Mouse (Mus musculus) liver, embryonic 13.5 days (tissue): ENCODE results near the gene Slamf8. TPM values are rescaled to one million over a fixed set of nuclear protein-coding genes. Genes with fewer than 3 reads are reported as not detected.

Source experiments
- ATAC-seq: fragments of 200-750 bp; cut with Nextera tagmentation; 2 replicates; pipeline ENCODE4 v1.8.0; 2017; ENCODE audit warnings: low read depth, mild to moderate bottlenecking, moderate number of reproducible peaks, moderate library complexity
- DNase-seq: peaks from one replicate; pipeline ENCODE4 v3.0.0; 2022
- H3K27ac ChIP-seq: fragments of 300-500 bp; sonication (generic); 2 replicates; pipeline ENCODE4 v1.5.1; 2015; ENCODE audit warnings: moderate library complexity, mild to moderate bottlenecking, inconsistent platforms
- H3K27me3 ChIP-seq: fragments of 300-500 bp; sonication (generic); 2 replicates; pipeline ENCODE4 v1.6.1; 2015; ENCODE audit warnings: mild to moderate bottlenecking, inconsistent platforms
- H3K36me3 ChIP-seq: fragments of 300-500 bp; sonication (generic); 2 replicates; pipeline ENCODE4 v1.6.1; 2015; ENCODE audit warnings: mild to moderate bottlenecking, inconsistent platforms
- H3K4me1 ChIP-seq: fragments of 300-500 bp; sonication (generic); replicated peaks from 2 replicates; pipeline ENCODE4 v1.6.1; 2015; ENCODE audit warnings: inconsistent platforms
- H3K4me2 ChIP-seq: fragments of 300-500 bp; sonication (generic); 2 replicates; pipeline ENCODE4 v1.6.1; 2015; ENCODE audit warnings: inconsistent platforms, mild to moderate bottlenecking, moderate library complexity
- H3K4me3 ChIP-seq: fragments of 300-500 bp; sonication (generic); replicated peaks from 2 replicates; pipeline ENCODE4 v1.5.1; 2015; ENCODE audit warnings: mild to moderate bottlenecking, inconsistent platforms
- H3K9ac ChIP-seq: fragments of 300-500 bp; sonication (generic); 2 replicates; pipeline ENCODE4 v1.6.1; 2015; ENCODE audit warnings: mild to moderate bottlenecking, inconsistent platforms
- H3K9me3 ChIP-seq: fragments of 300-500 bp; sonication (generic); replicated peaks from 2 replicates; pipeline ENCODE4 v1.6.1; 2016; ENCODE audit warnings: inconsistent platforms
- WGBS: fragments of 180-500 bp; shearing (Covaris S2); methylation state at CpG from one replicate; pipeline ENCODE4 v1.1.7; 2015; ENCODE audit not compliant: insufficient replicate concordance; 5-methylcytosine and 5-hydroxymethylcytosine counted together
- polyA plus RNA-seq: library from polyadenylated mRNA; unstranded; fragments of >200 nt; fragmentation: Nextera tagmentation; extraction: Ambion mirVana; gene quantifications from 2 replicates; pipeline ENCODE4 v1.2.1, GENCODE M21; 2015

The Slamf8 gene
- polyA plus RNA-seq, result 0.10 and 0.12 TPM in 2 replicates

DNA sequence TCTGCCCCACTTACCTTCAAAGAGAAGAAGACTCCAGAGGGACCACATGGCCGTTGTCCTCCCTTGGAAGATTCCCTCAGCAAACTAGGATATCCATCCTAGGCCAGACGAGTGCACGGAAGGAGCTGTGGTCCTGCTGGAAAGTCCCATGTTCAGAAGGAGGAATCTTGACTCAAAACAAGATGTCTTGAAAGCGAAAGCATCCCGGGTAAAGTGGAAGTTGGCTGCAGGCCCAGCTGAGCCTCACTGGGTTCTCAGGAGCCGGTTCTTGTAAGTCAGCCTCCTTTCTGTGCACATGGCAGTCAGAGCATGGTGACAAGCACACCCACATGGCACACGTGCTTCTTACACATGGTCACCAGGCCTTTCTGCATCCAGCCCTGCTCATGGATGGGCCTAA is at the start of gene Slamf8:
Gene Slamf8 (minus strand): TSS at position 184 of the 400 bp plus-strand sequence.
- Histone ChIP-seq H3K9me3 (no peaks in the 10 kb centered on the region), H3K9ac (no peak within 1 kb of the TSS), H3K27me3 (peaks cover 11% of the 10 kb centered on the region), H3K4me2 (no peak within 1 kb of the TSS), H3K4me3 (no peak within 1 kb of the TSS), H3K27ac (no peak within 1 kb of the TSS), H3K36me3 (no peaks in the 10 kb centered on the region), H3K4me1 (0 out of 2 replicates have a peak, but pooled peaks cover 4% of the 10 kb centered on the region)
- no peak for ATAC-seq
- no peak for DNase-seq
- 59% methylated on average over 7 of the region's 7 CpGs for WGBS

DNA sequence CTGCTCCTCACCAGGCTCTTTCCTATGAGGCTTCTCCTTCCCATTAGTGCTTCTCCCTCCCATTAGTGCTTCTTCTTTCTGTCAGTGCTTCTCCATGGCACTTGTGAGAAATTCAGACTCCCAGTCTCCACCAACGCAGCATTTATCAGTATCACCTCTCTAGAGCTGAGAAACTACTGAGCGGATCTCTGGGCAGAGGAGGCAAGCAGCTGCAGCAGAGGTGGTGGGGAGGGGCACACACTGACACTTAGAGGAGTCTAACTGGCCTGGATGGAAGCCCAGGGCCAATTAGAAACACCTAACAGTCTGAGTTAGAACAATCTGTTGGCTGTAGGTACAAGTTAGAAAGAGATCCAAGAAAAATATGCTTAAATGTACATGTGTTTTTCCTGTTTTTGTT is 48.4 kb upstream of the Slamf8 start:
- no peaks in the 10 kb centered on the region for H3K27me3 ChIP-seq
- no peak overlapping the region for H3K4me3 ChIP-seq
- no peak overlapping the region for H3K9ac ChIP-seq
- no peak overlapping the region for H3K27ac ChIP-seq
- H3K36me3 ChIP-seq, result no peaks in the 10 kb centered on the region
- no peak for ATAC-seq
- no peaks in the 10 kb centered on the region for H3K4me1 ChIP-seq
- no peaks in the 10 kb centered on the region for H3K9me3 ChIP-seq
- no peak for DNase-seq
- 38% methylated on average over 2 of the region's 2 CpGs for WGBS
- H3K4me2 ChIP-seq, result no peak overlapping the region

DNA sequence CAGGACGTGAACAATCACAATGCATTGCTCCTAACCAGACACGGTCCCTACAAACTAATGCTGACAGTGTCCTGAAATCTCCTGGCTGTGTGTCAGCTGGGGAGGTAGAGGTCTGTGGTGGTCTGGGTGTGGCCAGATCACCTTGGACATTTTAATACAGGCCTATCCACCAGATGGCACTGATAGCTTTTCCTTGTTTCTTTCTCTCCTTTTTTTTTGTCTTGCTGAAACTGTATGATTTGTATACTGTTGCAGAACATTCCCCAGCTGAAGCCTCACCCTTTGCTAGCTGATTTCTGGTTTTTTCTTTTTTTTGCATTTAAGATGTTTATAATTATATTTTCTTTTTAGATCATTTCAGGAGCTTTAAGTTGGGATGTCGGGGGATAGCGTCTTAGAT is 47.4 kb upstream of the Slamf8 start:
- Histone ChIP-seq H3K36me3 (no peaks in the 10 kb centered on the region), H3K4me3 (no peak overlapping the region), H3K27me3 (no peaks in the 10 kb centered on the region), H3K27ac (no peak overlapping the region), H3K9ac (no peak overlapping the region), H3K9me3 (no peaks in the 10 kb centered on the region), H3K4me1 (peaks cover 6% of the 10 kb centered on the region; the same call in 1 of the 2 replicates), H3K4me2 (no peak overlapping the region)
- DNase-seq (no peak), ATAC-seq (no peak)
- 54% methylated on average over 4 of the region's 4 CpGs for WGBS

DNA sequence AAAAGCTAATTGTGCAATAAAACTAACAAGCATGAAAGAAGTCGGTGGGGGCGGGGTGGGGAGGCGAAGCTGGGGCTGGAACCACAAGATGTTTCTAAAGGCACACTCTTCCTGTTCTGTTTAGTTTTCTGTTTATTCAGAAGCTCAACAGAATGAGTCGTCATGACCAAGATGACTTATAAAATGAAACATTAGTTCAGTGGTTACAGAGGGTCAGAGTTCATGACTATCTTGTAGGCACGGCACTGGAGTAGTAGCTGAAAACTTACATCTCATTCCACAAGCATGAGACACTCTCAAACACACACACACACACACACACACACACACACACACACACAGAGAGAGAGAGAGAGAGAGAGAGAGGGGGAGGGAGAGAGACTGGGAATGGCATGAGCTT is 45.9 kb upstream of the Slamf8 start:
- Histone ChIP-seq H3K27ac (no peak overlapping the region), H3K9me3 (no peaks in the 10 kb centered on the region), H3K9ac (no peak overlapping the region), H3K27me3 (no peaks in the 10 kb centered on the region), H3K36me3 (no peaks in the 10 kb centered on the region), H3K4me1 (peaks cover 13% of the 10 kb centered on the region), H3K4me3 (no peak overlapping the region), H3K4me2 (no peak overlapping the region)
- no peak for DNase-seq
- ATAC-seq, result no peak
- 53% methylated on average over 5 of the region's 5 CpGs for WGBS

DNA sequence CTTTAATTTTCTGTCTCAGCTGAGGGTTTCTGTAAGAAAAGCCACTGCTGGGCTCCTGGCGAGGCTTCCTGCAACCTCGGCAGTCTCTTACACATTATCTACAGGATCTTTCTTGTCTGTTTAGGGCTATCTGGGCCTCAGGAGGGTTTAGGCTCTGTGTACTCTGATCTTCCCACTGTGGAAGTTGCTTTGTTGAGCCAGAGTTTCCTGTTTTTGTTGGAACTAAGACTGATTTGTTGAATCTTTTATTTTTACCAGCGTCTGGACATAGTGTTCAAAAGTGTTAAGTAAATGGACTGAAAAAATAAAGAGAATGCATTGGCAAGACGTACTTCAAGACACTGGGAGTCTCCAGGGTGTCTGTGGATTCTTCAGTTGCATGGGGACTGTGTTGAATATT is 44.9 kb upstream of the Slamf8 start:
- Histone ChIP-seq H3K9me3 (no peaks in the 10 kb centered on the region), H3K27ac (no peak overlapping the region), H3K4me3 (no peak overlapping the region), H3K27me3 (no peaks in the 10 kb centered on the region), H3K4me2 (no peak overlapping the region), H3K9ac (no peak overlapping the region), H3K4me1 (peaks cover 13% of the 10 kb centered on the region), H3K36me3 (no peaks in the 10 kb centered on the region)
- 32% methylated on average over 4 of the region's 4 CpGs for WGBS
- ATAC-seq (no peak), DNase-seq (no peak)

DNA sequence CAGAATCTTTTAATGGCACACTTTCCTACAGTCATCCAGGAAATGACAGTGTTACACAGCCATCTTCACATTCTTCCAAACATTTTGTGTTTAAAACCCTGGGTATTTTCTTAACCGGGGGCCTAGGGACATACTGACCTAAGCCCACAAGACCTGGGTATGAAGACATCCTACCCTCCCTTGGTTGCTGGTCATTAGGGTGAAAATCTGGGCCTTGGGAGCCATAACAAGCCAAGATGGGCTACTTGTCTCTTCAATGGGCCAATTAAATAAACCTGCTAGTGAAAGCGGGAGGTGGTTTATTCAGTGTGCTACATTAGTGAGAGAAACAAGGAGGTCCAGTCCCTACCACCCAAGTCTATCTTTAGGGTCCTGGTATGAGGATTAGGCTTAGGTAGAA is 43.8 kb upstream of the Slamf8 start:
- no peaks in the 10 kb centered on the region for H3K36me3 ChIP-seq
- DNase-seq, result no peak
- H3K4me3 ChIP-seq, result no peak overlapping the region
- H3K27me3 ChIP-seq, result no peaks in the 10 kb centered on the region
- no peak overlapping the region for H3K9ac ChIP-seq
- H3K4me1 ChIP-seq, result peaks cover 13% of the 10 kb centered on the region
- H3K9me3 ChIP-seq, result no peaks in the 10 kb centered on the region
- no peak for ATAC-seq
- H3K4me2 ChIP-seq, result no peak overlapping the region
- whole genome bisulfite sequencing, result 71% methylated on average over 2 of the region's 2 CpGs
- no peak overlapping the region for H3K27ac ChIP-seq

DNA sequence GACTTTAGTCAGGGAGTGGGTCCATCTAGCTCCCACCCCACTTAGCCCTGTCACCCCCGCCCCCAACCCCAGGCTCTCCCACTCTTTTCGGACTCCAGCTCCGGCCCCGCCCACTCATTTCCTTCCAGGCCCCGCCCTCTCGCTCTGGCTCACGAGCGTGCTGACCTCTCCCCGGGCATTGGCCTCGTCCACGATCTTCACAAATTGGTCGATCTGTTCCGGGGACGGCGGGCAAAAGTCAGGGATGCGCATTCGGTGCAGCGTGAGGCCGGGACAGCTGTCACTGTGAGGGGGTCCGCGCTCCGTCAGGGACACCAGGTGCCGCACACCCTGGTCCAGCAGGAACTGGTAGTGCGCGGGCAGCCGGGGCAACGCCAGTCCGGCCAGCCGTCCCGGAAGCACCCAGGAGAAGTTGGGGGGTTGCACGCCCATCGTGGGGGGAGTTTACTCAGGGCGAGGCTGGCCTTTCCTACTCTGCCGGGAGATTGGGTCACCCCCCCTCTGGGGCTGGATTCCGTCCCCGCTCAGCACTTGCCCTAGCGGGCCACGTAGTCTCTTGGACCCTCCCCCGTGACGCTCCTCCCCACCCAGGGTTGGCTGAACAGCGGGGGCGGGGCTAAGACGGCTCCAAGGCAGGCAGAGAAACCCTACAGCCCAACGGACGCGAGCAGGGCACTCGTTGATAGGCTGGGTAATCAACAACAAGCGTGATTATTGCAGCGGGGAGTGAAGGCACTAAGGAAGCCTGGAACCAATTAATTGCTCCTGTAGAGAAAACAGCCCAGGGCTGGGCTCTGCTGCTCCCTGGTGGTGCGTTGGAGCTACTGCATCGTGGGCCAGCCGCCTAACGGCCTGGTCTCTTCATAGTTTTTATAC is 42.3 kb upstream of the Slamf8 start, which contains the start of gene Dusp23:
Gene Dusp23 (minus strand): TSS at position 512 of the 876 bp plus-strand sequence.
- ATAC-seq (peak; percentile 98), DNase-seq (peak; percentile 86)
- Histone ChIP-seq H3K9ac (peak within 1 kb of the TSS; percentile 72), H3K27ac (peak within 1 kb of the TSS; percentile 82), H3K36me3 (no peaks in the 10 kb centered on the region), H3K4me3 (peak within 1 kb of the TSS; percentile 67), H3K4me2 (peak within 1 kb of the TSS; percentile 86), H3K9me3 (no peaks in the 10 kb centered on the region), H3K4me1 (peaks cover 13% of the 10 kb centered on the region), H3K27me3 (no peaks in the 10 kb centered on the region)
- under 1% methylated on average over 53 of the region's 53 CpGs for WGBS

DNA sequence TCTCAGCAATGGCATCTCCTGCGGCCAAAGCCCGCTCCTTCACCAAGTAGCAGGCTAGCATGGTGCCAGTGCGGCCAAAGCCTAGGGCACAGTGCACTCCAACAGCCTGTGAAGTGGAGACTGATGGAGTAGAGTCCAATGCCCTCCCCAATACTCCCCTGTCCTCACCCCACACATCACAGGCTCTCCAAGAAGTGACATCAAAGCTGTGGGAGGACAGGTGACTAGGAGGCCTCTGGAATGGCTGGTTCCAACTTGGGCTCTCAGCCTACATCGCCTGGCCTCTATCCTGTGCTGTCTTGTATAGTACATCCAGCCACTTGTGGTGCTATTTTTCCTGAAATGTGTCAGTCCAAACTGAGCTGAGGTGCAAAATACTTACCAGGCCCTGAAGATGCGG is 41.4 kb upstream of the Slamf8 start:
- ATAC-seq (no peak), DNase-seq (no peak)
- no peak overlapping the region for H3K4me2 ChIP-seq
- H3K9ac ChIP-seq, result no peak overlapping the region
- H3K4me1 ChIP-seq, result peaks cover 13% of the 10 kb centered on the region
- no peak overlapping the region for H3K4me3 ChIP-seq
- H3K9me3 ChIP-seq, result no peaks in the 10 kb centered on the region; the same call in 1 of the 2 replicates
- H3K36me3 ChIP-seq, result no peaks in the 10 kb centered on the region
- no peaks in the 10 kb centered on the region for H3K27me3 ChIP-seq
- no peak overlapping the region for H3K27ac ChIP-seq
- 80% methylated on average over 5 of the region's 5 CpGs for WGBS

DNA sequence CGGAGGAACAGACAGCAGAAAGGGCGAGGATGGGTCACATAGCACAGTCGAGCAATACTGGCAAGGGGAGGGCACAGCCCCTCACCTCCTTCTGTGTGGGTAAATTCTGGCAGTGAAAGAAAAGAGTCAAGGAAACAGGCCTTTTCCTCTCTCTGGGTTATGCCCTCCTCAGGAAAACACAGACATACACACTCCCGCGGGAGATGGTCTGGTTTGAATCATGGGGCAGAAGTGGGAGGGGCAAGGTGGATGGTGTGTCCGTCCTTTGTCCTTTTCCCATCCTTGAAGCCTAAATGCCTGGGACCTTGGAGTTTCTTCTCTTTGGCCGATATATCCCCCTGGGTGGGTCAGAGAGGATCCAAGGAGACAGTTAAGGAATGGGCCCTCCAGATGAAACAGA is 39.5 kb upstream of the Slamf8 start:
- H3K9ac ChIP-seq, result no peak overlapping the region
- DNase-seq (no peak), ATAC-seq (no peak)
- H3K27me3 ChIP-seq, result no peaks in the 10 kb centered on the region
- no peak overlapping the region for H3K4me3 ChIP-seq
- 62% methylated on average over 7 of the region's 7 CpGs for whole genome bisulfite sequencing
- no peaks in the 10 kb centered on the region for H3K36me3 ChIP-seq
- H3K4me1 ChIP-seq, result peaks cover 13% of the 10 kb centered on the region
- no peak overlapping the region for H3K27ac ChIP-seq
- H3K9me3 ChIP-seq, result no peaks in the 10 kb centered on the region; the same call in 1 of the 2 replicates
- no peak overlapping the region for H3K4me2 ChIP-seq

DNA sequence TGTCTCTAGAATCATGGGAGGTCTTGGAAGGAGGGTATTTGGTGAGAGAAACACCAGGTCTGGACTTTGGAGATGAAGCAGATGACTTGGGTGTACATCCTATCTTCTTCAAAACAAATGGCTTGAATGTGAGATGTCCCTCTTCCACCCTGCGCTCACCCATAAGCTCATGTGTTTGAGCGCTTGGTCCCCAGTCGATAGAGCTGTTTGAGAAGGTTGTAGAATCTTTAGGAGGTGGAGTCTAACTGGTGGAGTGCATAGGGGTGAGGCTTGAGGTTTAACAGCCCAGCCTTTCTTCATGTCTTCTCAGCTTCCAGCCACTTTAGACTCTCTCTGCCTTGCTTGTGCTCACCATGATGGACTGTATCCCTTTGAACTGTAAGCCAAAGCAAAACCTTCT is 35.9 kb upstream of the Slamf8 start:
- Histone ChIP-seq H3K36me3 (no peaks in the 10 kb centered on the region), H3K9ac (no peak overlapping the region), H3K9me3 (no peaks in the 10 kb centered on the region; the same call in 1 of the 2 replicates), H3K4me1 (no peaks in the 10 kb centered on the region), H3K27ac (no peak overlapping the region), H3K4me3 (no peak overlapping the region), H3K4me2 (no peak overlapping the region), H3K27me3 (no peaks in the 10 kb centered on the region)
- 73% methylated on average over 3 of the region's 3 CpGs for WGBS
- no peak for DNase-seq
- ATAC-seq, result no peak

DNA sequence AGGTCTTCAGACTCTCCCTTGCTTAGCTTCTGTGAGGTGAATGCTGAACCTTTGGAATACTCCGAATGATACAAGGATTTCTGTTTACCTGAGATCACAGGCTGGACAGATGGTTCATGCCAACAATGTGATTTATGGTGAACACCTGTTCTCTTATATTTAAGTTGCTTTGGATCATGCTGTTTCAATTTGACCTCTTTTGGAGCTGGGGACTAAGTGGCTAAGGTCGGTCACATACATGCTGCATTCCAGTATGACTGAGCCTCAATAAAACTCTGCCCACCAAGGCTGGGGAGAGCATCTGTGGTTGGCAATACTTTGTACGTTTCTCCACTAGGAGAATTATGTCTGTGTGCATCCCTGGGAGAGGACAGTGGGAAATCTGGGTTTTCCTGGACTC is 33.7 kb upstream of the Slamf8 start:
- H3K4me1 ChIP-seq, result no peaks in the 10 kb centered on the region
- H3K4me3 ChIP-seq, result no peak overlapping the region
- H3K9me3 ChIP-seq, result no peaks in the 10 kb centered on the region; the same call in 1 of the 2 replicates
- no peak for ATAC-seq
- H3K27ac ChIP-seq, result no peak overlapping the region
- H3K9ac ChIP-seq, result no peak overlapping the region
- no peak for DNase-seq
- 59% methylated on average over 3 of the region's 3 CpGs for WGBS
- no peaks in the 10 kb centered on the region for H3K27me3 ChIP-seq
- no peak overlapping the region for H3K4me2 ChIP-seq
- H3K36me3 ChIP-seq, result no peaks in the 10 kb centered on the region

DNA sequence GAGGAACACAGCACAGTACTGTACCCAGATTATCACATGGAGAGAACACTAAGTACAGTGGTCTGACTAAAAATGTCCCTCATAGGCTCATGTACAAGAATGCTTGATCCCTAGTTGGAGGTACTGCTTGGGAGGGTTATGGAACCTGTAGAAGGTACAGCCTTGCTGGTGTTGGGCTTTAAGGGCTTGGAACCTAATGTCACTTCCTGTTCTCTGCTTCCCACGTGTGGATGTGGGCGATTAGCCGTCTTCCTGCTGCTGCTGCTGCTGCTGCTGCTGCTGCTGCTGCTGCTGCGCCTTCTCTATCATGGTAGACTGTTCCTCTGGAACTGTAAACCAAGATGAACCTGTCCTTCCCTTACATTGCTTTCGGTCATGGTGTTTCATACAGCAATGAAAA is 33.2 kb upstream of the Slamf8 start:
- no peak for DNase-seq
- Histone ChIP-seq H3K9me3 (no peaks in the 10 kb centered on the region; the same call in 1 of the 2 replicates), H3K4me2 (no peak overlapping the region), H3K9ac (no peak overlapping the region), H3K27ac (no peak overlapping the region), H3K4me3 (no peak overlapping the region), H3K4me1 (no peaks in the 10 kb centered on the region), H3K27me3 (no peaks in the 10 kb centered on the region), H3K36me3 (no peaks in the 10 kb centered on the region)
- no peak for ATAC-seq
- WGBS, result 26% methylated on average over 5 of the region's 5 CpGs
